Mouse (Mus musculus): ENCODE measurements around the gene Paqr8. TPM values are rescaled to one million over a fixed set of nuclear protein-coding genes. Genes with fewer than 3 reads are reported as not detected.

Gene Paqr8
- 14.9 and 16.0 TPM in 2 replicates for polyA plus RNA-seq (2012; rRNA removed)

GRCm38 (mm10) chr1:20890404-20890921, at the start of gene Paqr8:
Paqr8 (plus strand) TSS chr1:20890606.

GRCm38 (mm10) chr1:20951300-20951763, 60.9 kb downstream of the Paqr8 start, which contains the start of gene Efhc1:
Efhc1 (plus strand) TSS chr1:20951626.

Other genes starting within 250 kb of the Paqr8 start
- not detected in 2 replicates for gene Il17a, start 159.7 kb upstream of the Paqr8 start, polyA plus RNA-seq (2012; rRNA removed)
- gene Il17f, start 100.0 kb upstream of the Paqr8 start, polyA plus RNA-seq (2012; rRNA removed), result 0.25 and 0.29 TPM in 2 replicates
- 42.4 and 43.3 TPM in 2 replicates for gene Mcm3, start 70.3 kb upstream of the Paqr8 start, polyA plus RNA-seq (2012; rRNA removed)
- 2.0 and 2.1 TPM in 2 replicates for gene Efhc1, start 61.0 kb downstream of the Paqr8 start, polyA plus RNA-seq (2012; rRNA removed)
- gene Tram2, start 188.6 kb downstream of the Paqr8 start, polyA plus RNA-seq (2012; rRNA removed), result 4.0 and 6.9 TPM in 2 replicates